Mouse (Mus musculus): ENCODE measurements around the gene St6galnac4. TPM values are rescaled to one million over a fixed set of nuclear protein-coding genes. Genes with fewer than 3 reads are reported as not detected.

St6galnac4 gene
- total RNA-seq (2023) = 17.9 and 21.5 TPM in 2 replicates

DNA sequence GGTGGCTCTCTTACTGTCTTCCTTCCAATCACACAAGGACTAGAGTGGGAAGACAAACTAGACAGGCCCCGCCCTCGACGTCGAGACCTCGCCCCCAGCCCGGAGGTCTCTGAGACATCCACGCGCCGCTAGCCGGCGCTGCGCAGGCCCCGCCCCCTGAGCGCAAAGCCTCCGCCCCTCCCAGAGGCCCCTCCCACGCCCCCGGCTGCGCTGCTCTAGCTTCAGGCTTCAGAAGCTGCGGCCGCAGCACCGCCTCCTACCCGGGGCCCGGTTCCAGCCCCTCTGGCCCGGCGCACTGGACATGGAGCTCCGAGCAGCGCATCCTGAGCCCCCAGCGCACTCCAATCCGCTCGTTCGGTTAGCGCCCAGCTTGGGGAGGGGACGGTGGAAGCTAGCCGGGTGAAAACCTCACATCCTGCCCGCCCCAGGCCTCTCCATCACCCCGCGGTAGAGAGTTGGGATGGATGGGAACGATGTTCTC, at the start of gene St6galnac4:
St6galnac4 (plus strand) TSS at position 225 of the 481 bp plus-strand sequence.

DNA sequence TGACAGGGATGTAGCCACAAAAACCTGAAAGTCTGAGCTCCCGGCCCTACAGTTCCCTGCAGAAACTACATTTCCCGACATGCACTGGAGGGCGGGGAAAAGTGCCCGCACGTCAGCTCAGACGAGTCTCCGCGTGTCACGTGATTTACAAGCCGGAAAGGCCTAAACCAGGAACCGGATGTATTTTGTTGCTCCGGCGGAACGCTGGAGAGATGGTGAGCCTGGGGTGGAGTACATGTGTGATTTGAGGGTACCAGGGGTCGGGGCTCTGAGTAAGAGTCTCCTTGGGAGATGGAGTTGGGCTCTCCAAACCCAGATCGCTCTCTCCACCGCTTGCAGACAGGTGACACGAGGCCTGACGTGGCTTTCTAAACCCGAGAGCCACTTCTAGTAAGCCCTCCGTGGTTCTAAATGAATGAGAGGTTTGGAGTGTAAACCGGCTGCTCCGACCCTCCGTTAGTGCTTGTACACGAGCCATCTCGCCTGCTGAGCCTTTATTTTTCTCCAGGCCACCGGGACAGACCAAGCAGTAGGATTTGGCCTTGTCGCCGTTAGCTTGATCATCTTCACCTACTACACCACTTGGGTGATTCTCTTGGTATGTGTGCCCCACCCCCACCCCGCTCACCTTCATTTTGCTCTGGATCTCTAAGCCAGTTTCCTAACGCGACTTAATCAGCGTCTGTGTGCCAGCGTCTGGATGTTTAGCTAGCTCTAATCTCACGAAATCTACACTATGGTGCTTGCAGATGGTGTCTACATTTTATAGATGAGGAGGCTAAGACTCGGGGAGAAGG, 16.0 kb upstream of the St6galnac4 start, which contains the start of gene Dpm2:
Dpm2 (plus strand) TSS at position 161 of the 797 bp plus-strand sequence.

DNA sequence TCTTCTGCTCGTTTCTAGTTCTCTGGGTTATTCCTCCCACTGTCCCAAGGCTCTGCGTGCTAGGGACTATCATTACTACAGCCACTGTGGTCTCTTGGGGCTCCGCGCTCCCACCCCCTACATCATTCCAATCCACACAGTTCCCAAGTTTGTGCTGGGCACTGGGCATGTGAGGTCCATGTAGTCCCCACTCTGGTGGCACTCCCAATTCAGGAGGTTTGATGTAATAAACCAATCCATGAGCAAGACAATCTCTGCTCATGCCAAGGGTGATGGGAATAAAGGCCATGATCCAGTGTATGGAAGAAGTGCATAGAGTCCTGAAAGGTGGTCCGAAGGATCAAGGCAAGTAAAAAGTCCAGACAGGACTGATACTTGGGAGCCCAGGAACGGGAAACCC, 12.4 kb upstream of the St6galnac4 start, which contains the start of gene Pip5kl1:
Pip5kl1 (plus strand) TSS at position 301 of the 400 bp plus-strand sequence.

DNA sequence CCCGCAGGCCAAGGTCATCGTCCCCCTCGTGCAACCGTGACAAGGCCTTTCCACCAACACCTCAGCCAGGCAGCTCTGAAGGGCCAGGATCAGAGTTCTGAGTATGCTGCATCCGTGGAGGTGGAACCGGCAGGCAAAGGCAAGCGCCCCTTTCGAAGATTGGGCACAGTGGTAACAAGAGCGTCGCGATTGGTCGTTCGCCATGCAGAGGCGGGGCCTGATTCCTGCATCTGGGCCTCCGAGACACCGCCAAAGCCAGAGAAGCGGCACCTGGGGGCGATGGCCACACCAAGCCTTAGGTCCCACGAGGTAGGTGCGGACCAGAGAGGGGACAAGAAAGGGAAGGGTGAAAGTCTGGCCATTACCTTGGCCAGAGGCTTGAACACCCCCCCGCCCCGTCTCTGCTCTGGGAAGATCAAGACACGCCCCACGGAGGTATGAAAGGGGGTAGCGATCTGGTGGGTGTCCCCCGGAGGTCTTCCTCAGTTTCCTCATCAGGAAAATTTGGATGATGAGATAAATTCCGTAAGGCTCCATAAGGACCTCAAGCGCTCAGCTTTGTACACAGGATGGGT, 11.2 kb upstream of the St6galnac4 start, which contains the start of gene 9430097D07Rik:
9430097D07Rik (minus strand) TSS at position 99 of the 575 bp plus-strand sequence.

DNA sequence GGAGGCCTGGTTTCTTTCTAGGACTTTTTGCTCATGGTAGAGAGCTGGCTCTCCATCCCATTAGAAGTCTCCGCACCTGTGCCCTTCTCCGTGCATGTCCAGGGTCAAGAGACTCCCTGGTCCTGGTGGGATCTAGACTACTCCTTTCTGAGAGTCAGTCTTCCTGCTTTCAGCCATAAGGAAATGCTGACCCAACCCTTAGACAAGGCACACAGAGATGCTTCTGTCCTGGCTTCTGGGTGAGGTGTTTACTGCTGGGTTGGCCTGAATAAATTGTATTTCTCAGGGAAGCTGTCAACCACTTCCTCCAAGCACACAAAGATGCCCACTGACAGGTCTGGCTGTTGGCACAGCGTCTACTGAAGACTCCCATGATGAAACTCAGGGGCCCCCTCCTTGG, 12.5 kb downstream of the St6galnac4 start, which contains the start of gene St6galnac6:
St6galnac6 (plus strand) TSS at position 301 of the 400 bp plus-strand sequence.

DNA sequence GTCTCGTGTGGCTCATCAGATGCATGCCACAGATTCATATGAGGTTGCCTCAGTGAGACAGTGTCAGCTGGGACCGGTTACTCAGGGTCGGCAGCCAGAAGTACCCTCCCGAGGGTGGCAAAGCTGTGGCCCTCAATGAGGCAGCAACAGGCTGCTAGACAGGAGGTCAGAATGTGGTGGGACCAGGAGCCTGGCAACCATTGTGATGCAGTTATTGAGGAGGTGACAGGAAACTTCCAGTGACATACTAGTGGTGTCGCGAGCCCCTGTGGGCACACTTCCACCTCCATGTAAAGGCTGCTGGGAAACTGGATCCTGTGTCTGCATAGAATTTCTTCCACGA, 34.6 kb downstream of the St6galnac4 start, which contains the start of gene Ak1:
Ak1 (plus strand) TSS at position 242 of the 343 bp plus-strand sequence.

DNA sequence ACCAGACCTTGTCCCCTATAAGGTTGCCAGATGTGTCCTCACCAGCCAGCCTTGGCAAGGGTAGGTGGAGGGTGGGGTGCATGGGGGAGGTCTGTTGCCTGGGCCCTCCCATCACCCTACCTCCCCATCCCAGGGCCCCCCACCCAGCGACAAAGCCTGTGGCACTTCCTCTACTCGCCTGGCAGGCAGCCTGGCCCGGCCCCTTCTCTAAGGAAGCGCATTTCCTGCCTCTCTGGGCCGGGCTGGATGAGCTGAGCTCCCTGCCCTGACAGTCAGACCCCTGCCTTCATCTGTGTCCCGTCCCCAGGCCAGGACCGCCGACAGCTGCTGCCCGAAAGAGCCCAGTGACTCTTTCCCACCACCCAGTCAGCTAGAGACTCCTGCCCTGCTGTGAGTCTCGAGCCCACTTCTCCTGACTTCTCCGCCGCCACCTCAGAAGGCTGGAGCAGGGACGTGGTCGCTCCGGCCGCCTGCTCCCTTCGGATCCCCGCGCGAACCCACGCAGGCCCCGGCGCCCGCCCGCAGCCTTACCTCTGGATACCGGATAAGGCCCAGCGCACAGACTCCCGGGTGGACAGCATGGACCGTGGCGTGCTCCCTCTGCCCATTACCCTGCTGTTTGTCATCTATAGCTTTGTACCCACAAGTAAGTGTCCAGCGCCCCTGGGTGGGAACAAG, 59.6 kb downstream of the St6galnac4 start, which contains the start of gene Eng:
Eng (plus strand) TSS at position 217 of the 678 bp plus-strand sequence.

Other genes with a start within 250 kb of the St6galnac4 start
- 53.8 and 65.5 TPM in 2 replicates for gene Ciz1, start 234.8 kb upstream of the St6galnac4 start, total RNA-seq (2023)
- gene Dnm1, start 233.8 kb upstream of the St6galnac4 start, total RNA-seq (2023) = not detected in 2 replicates
- 39.5 and 56.7 TPM in 2 replicates for gene 1110008P14Rik, start 205.2 kb upstream of the St6galnac4 start, total RNA-seq (2023)
- 6,793 and 10,274 TPM in 2 replicates for gene Lcn2, start 198.8 kb upstream of the St6galnac4 start, total RNA-seq (2023)
- 13.2 and 14.2 TPM in 2 replicates for gene Ptges2, start 191.2 kb upstream of the St6galnac4 start, total RNA-seq (2023)
- gene Naif1, start 136.6 kb upstream of the St6galnac4 start, total RNA-seq (2023) = 3.6 and 4.1 TPM in 2 replicates
- 13.2 and 19.6 TPM in 2 replicates for gene Slc25a25, start 135.7 kb upstream of the St6galnac4 start, total RNA-seq (2023)
- 16.6 and 20.7 TPM in 2 replicates for gene Fam102a, start 51.8 kb upstream of the St6galnac4 start, total RNA-seq (2023)
- gene Dpm2, start 16.2 kb upstream of the St6galnac4 start, total RNA-seq (2023) = 45.4 and 46.0 TPM in 2 replicates
- gene Pip5kl1, start 12.3 kb upstream of the St6galnac4 start, total RNA-seq (2023) = 0.51 TPM in 1 of 2 replicates, not detected in the other
- not detected in 2 replicates for gene 9430097D07Rik, start 11.4 kb upstream of the St6galnac4 start, total RNA-seq (2023)
- 9.5 and 12.8 TPM in 2 replicates for gene St6galnac6, start 12.6 kb downstream of the St6galnac4 start, total RNA-seq (2023)
- gene Ak1, start 34.7 kb downstream of the St6galnac4 start, total RNA-seq (2023) = 0.60 TPM in 1 of 2 replicates, not detected in the other
- gene Eng, start 59.5 kb downstream of the St6galnac4 start, total RNA-seq (2023) = 5.4 and 6.0 TPM in 2 replicates
- 3.9 and 6.7 TPM in 2 replicates for gene Fpgs, start 117.0 kb downstream of the St6galnac4 start, total RNA-seq (2023)
- gene Cdk9, start 126.0 kb downstream of the St6galnac4 start, total RNA-seq (2023) = 186 and 243 TPM in 2 replicates
- 306 and 450 TPM in 2 replicates for gene Sh2d3c, start 134.0 kb downstream of the St6galnac4 start, total RNA-seq (2023)
- gene 6330409D20Rik, start 153.9 kb downstream of the St6galnac4 start, total RNA-seq (2023) = not detected in 2 replicates
- gene Tor2a, start 170.1 kb downstream of the St6galnac4 start, total RNA-seq (2023) = 15.4 and 20.8 TPM in 2 replicates
- gene Ttc16, start 188.5 kb downstream of the St6galnac4 start, total RNA-seq (2023) = not detected in 2 replicates
- 0.69 and 1.9 TPM in 2 replicates for gene Ptrh1, start 188.7 kb downstream of the St6galnac4 start, total RNA-seq (2023)
- gene Cfap157, start 197.3 kb downstream of the St6galnac4 start, total RNA-seq (2023) = not detected in 2 replicates

Measured in neutrophil, adult 65 days (primary cell).